Comparison of ENCODE assay signal across 8 mouse cellular contexts in the genomic region with DNA sequence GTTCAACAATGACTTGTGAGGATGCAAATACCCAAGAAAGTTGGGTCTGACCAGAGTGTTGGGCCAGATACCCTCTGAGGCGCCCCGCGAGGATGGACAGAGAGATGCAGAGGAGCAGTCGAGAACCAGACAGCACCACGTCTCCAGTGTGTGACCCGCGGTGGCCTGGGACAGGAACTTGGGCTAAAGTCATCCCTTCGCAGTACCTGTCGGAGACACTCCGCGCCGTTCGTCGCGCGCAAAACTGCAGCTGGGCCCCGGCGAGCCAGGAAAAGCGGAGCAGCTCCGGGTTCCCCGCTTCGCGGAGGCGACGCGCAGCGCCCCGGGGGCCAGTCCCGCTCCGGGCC. TPM values are rescaled to one million over a fixed set of nuclear protein-coding genes. Genes with fewer than 3 reads are reported as not detected.
DNase-seq lines count a peak whose midpoint lies in the region; ATAC-seq and TF ChIP-seq lines count a peak whose summit lies in the region.

No protein-coding gene starts in this region.

- H3K27ac ChIP-seq in kidney, embryonic 14.5 days (ENCODE audit: low read depth, low read length): no peak overlapping the region
- no peak overlapping the region for H3K27ac ChIP-seq in forebrain, embryonic 12.5 days

- H3K4me3 ChIP-seq in kidney, embryonic 14.5 days (ENCODE audit: low read length): peak overlapping the region; percentile 75
- peak overlapping the region; percentile 85 for H3K4me3 ChIP-seq in forebrain, embryonic 12.5 days (replicated peaks)
- H3K4me3 ChIP-seq in myocyte: no peak overlapping the region

- TF ChIP-seq POLR2A in myocyte (IDR thresholded peaks at IDR 0.05; ENCODE audit: insufficient read length, low read depth): no peak

- H3K4me1 ChIP-seq in kidney, embryonic 14.5 days (ENCODE audit: control insufficient read depth, insufficient read depth, low read length): no peaks in the 10 kb centered on the region
- H3K4me1 ChIP-seq in forebrain, embryonic 12.5 days: peaks cover 29% of the 10 kb centered on the region

- H3K36me3 ChIP-seq in kidney, embryonic 14.5 days (ENCODE audit: control insufficient read depth, insufficient read depth, low read length): no peaks in the 10 kb centered on the region
- no peaks in the 10 kb centered on the region for H3K36me3 ChIP-seq in forebrain, embryonic 12.5 days (replicated peaks)
- no peaks in the 10 kb centered on the region for H3K36me3 ChIP-seq in myocyte (ENCODE audit: control insufficient read depth, insufficient read depth)

- peak overlapping the region; percentile 98 for H3K4me2 ChIP-seq in kidney, embryonic 14.5 days (replicated peaks; ENCODE audit: low read depth, low read length)
- peak overlapping the region; percentile 94 for H3K4me2 ChIP-seq in forebrain, embryonic 12.5 days
- H3K4me2 ChIP-seq in myocyte (ENCODE audit: low read depth): peak overlapping the region; percentile 45

- no peak overlapping the region for H3ac ChIP-seq in myocyte (ENCODE audit: control insufficient read depth, insufficient read length)

- no peak for DNase-seq in kidney, adult 11 months
- peak; percentile 67 for DNase-seq in R1 (ENCODE audit: low read depth, low spot score)
- peak; percentile 18 for DNase-seq in kidney, postnatal 14 days
- no peak for DNase-seq in spleen, adult 18-20 months
- no peak for DNase-seq in layer of hippocampus, postnatal 14 days (ENCODE audit: low spot score in 2 of 2)

- no peaks in the 10 kb centered on the region for H3K79me2 ChIP-seq in myocyte (ENCODE audit: control insufficient read depth, insufficient read depth)

- ATAC-seq in kidney, embryonic 14.5 days (ENCODE audit: low FRiP score, low TSS enrichment): peak; percentile 41; the same call in 1 of the 2 replicates
- ATAC-seq in forebrain, embryonic 12.5 days (ENCODE audit: low FRiP score): peak; percentile 49

- H3K9ac ChIP-seq in kidney, embryonic 14.5 days (ENCODE audit: low read depth, low read length): peak overlapping the region; percentile 81
- H3K9ac ChIP-seq in forebrain, embryonic 12.5 days: peak overlapping the region; percentile 83

- WGBS in kidney, embryonic 14.5 days: 2% methylated on average over 28 of the region's 30 CpGs
- under 1% methylated on average over 30 of the region's 30 CpGs for WGBS in forebrain, embryonic 12.5 days

- H3K27me3 ChIP-seq in kidney, embryonic 14.5 days (ENCODE audit: control insufficient read depth, insufficient read depth, low read length): peaks cover 14% of the 10 kb centered on the region; the same call in 1 of the 2 replicates
- peaks cover 47% of the 10 kb centered on the region for H3K27me3 ChIP-seq in forebrain, embryonic 12.5 days
- peaks cover 50% of the 10 kb centered on the region for H3K27me3 ChIP-seq in myocyte (ENCODE audit: control insufficient read depth, insufficient read depth, insufficient read length)

- no peaks in the 10 kb centered on the region for H3K9me3 ChIP-seq in kidney, embryonic 14.5 days (ENCODE audit: control insufficient read depth, low read length)
- H3K9me3 ChIP-seq in forebrain, embryonic 12.5 days: no peaks in the 10 kb centered on the region

TF ChIP-seq in myocyte, 11 proteins besides CTCF, POLR2A, EP300 and RAD21:
- TF ChIP-seq E2F4 (IDR thresholded peaks at IDR 0.05; ENCODE audit: insufficient read depth): no peak
- no peak for TF ChIP-seq MYOD1 (IDR thresholded peaks at IDR 0.05; ENCODE audit: control insufficient read depth in 1 of 3, insufficient read length in 2 of 3, low read depth in 2 of 3)
- TF ChIP-seq POLR2AphosphoS2 (IDR thresholded peaks at IDR 0.05; ENCODE audit: insufficient read length, low read depth): no peak
- no peak for TF ChIP-seq MYOG (IDR thresholded peaks at IDR 0.05; ENCODE audit: control insufficient read depth in 1 of 3, insufficient read depth in 1 of 3, insufficient read length in 2 of 3, low read depth in 2 of 3)
- no peak for TF ChIP-seq SRF (IDR thresholded peaks at IDR 0.05; ENCODE audit: control insufficient read depth, insufficient read length, low read depth)
- no peak for TF ChIP-seq TCF12 (IDR thresholded peaks at IDR 0.05; ENCODE audit: insufficient read depth, poor library complexity, severe bottlenecking)
- TF ChIP-seq REST (IDR thresholded peaks at IDR 0.05; ENCODE audit: insufficient read depth, insufficient read length): no peak
- TF ChIP-seq TCF3 (IDR thresholded peaks at IDR 0.05; ENCODE audit: insufficient read length, low read depth): no peak
- no peak for TF ChIP-seq USF1 (IDR thresholded peaks at IDR 0.05; ENCODE audit: low read depth)
- TF ChIP-seq MAX (IDR thresholded peaks at IDR 0.05; ENCODE audit: low read depth): no peak

RNA-seq across cellular contexts. Expression of gene Wnt5b, which starts 0.7 kb away (rescaled TPM):
- 10.9 and 11.0 TPM in 2 replicates for polyA plus RNA-seq in kidney, embryonic 14.5 days (2014; fragmentation: Nextera tagmentation; extraction: Ambion mirVana)
- polyA plus RNA-seq in forebrain, embryonic 12.5 days (2016; fragmentation: Nextera tagmentation; extraction: Ambion mirVana): 8.6 and 10.9 TPM in 2 replicates
- polyA plus RNA-seq in myocyte (2012; fragmentation: generic; extraction: Trizol): 0.04 TPM
- 1 to 10 TPM; 1.8 to 2.2 TPM for total RNA-seq in layer of hippocampus, postnatal 14 days (2021)

Comparison
In these comparisons a context has a peak if more than half of its experiments do, and no peak if none do; other contexts are left out.
1. DNase-seq: peak in R1 (single experiment) and kidney, postnatal 14 days (single experiment); none in kidney, adult 11 months (single experiment), spleen, adult 18-20 months (0 of 2) and layer of hippocampus, postnatal 14 days (0 of 2).
2. H3K4me2 ChIP-seq: peak in every context shown above with its lines; median percentile 98 in kidney, embryonic 14.5 days; 94 in forebrain, embryonic 12.5 days; 45 in myocyte.